Comparison of ENCODE assay signal across 8 mouse cellular contexts in genomic region chr11:106202123-106202465, GRCm38 (mm10). TPM values are rescaled to one million over a fixed set of nuclear protein-coding genes. Genes with fewer than 3 reads are reported as not detected.
DNase-seq lines count a peak whose midpoint lies in the region; ATAC-seq and TF ChIP-seq lines count a peak whose summit lies in the region.

Gene Strada, minus strand, starts transcription at chr11:106202168.

- no peak within 1 kb of the TSS for H3K4me2 ChIP-seq in kidney, postnatal 0 days (ENCODE audit: low read length)
- H3K4me2 ChIP-seq in intestine, embryonic 15.5 days (replicated peaks), result no peak within 1 kb of the TSS
- no peak within 1 kb of the TSS for H3K4me2 ChIP-seq in midbrain, embryonic 12.5 days (replicated peaks)

- TF ChIP-seq CTCF in kidney, postnatal 0 days (IDR thresholded peaks at IDR 0.05; ENCODE audit: low read depth), result no peak

- no peak for DNase-seq in kidney, postnatal 0 days (ENCODE audit: low spot score)
- no peak for DNase-seq in kidney, postnatal 36 days
- DNase-seq in MEL-GATA-1-ER (ENCODE audit: extremely low read depth, low read depth), result peak; percentile 23
- no peak for DNase-seq in forebrain, embryonic 10.5 days (ENCODE audit: extremely low spot score, low spot score)
- DNase-seq in c-Kit-positive CD71-positive TER-119-positive erythroid progenitor cells, embryonic 14.5 days (ENCODE audit: low spot score), result no peak

- no peak within 1 kb of the TSS for H3K4me3 ChIP-seq in kidney, postnatal 0 days (replicated peaks; ENCODE audit: low read depth, low read length)
- H3K4me3 ChIP-seq in forebrain, embryonic 10.5 days, result no peak within 1 kb of the TSS
- H3K4me3 ChIP-seq in intestine, embryonic 15.5 days (replicated peaks), result no peak within 1 kb of the TSS
- no peak within 1 kb of the TSS for H3K4me3 ChIP-seq in midbrain, embryonic 12.5 days

- no peaks in the 10 kb centered on the region for H3K9me3 ChIP-seq in kidney, postnatal 0 days (replicated peaks; ENCODE audit: low read length)
- H3K9me3 ChIP-seq in forebrain, embryonic 10.5 days, result no peaks in the 10 kb centered on the region
- H3K9me3 ChIP-seq in intestine, embryonic 15.5 days, result no peaks in the 10 kb centered on the region
- no peaks in the 10 kb centered on the region for H3K9me3 ChIP-seq in midbrain, embryonic 12.5 days

- H3K9ac ChIP-seq in kidney, postnatal 0 days (ENCODE audit: low read depth, low read length), result no peak within 1 kb of the TSS
- no peak within 1 kb of the TSS for H3K9ac ChIP-seq in intestine, embryonic 15.5 days
- H3K9ac ChIP-seq in midbrain, embryonic 12.5 days (replicated peaks), result no peak within 1 kb of the TSS

- no peaks in the 10 kb centered on the region for H3K4me1 ChIP-seq in kidney, postnatal 0 days (replicated peaks; ENCODE audit: insufficient read depth, low read length)
- H3K4me1 ChIP-seq in forebrain, embryonic 10.5 days, result no peaks in the 10 kb centered on the region
- no peaks in the 10 kb centered on the region for H3K4me1 ChIP-seq in intestine, embryonic 15.5 days (replicated peaks)
- no peaks in the 10 kb centered on the region for H3K4me1 ChIP-seq in midbrain, embryonic 12.5 days

- H3K27ac ChIP-seq in kidney, postnatal 0 days, result no peak within 1 kb of the TSS
- H3K27ac ChIP-seq in forebrain, embryonic 10.5 days, result no peak within 1 kb of the TSS
- no peak within 1 kb of the TSS for H3K27ac ChIP-seq in intestine, embryonic 15.5 days
- H3K27ac ChIP-seq in midbrain, embryonic 12.5 days (replicated peaks), result no peak within 1 kb of the TSS

- WGBS in kidney, postnatal 0 days, result 82% methylated on average over 5 of the region's 5 CpGs
- WGBS in forebrain, embryonic 10.5 days, result 88% methylated on average over 5 of the region's 5 CpGs
- 82% methylated on average over 5 of the region's 5 CpGs for WGBS in intestine, embryonic 15.5 days
- WGBS in midbrain, embryonic 12.5 days, result 85% methylated on average over 5 of the region's 5 CpGs

- peaks cover 38% of the 10 kb centered on the region for H3K36me3 ChIP-seq in kidney, postnatal 0 days (ENCODE audit: insufficient read depth, low read length)
- peaks cover 96% of the 10 kb centered on the region for H3K36me3 ChIP-seq in forebrain, embryonic 10.5 days (replicated peaks)
- peaks cover 43% of the 10 kb centered on the region for H3K36me3 ChIP-seq in intestine, embryonic 15.5 days
- peaks cover 76% of the 10 kb centered on the region for H3K36me3 ChIP-seq in midbrain, embryonic 12.5 days

- no peaks in the 10 kb centered on the region for H3K27me3 ChIP-seq in kidney, postnatal 0 days (ENCODE audit: insufficient read depth, low read length)
- no peaks in the 10 kb centered on the region for H3K27me3 ChIP-seq in forebrain, embryonic 10.5 days (ENCODE audit: poor library complexity, severe bottlenecking)
- H3K27me3 ChIP-seq in intestine, embryonic 15.5 days (replicated peaks), result no peaks in the 10 kb centered on the region
- H3K27me3 ChIP-seq in midbrain, embryonic 12.5 days, result no peaks in the 10 kb centered on the region

- no peak for ATAC-seq in kidney, postnatal 0 days (replicated peaks; ENCODE audit: low FRiP score, low read depth)
- no peak for ATAC-seq in intestine, embryonic 15.5 days
- no peak for ATAC-seq in midbrain, embryonic 12.5 days (ENCODE audit: low FRiP score, low read depth)
- ATAC-seq in megakaryocyte-erythroid progenitor cell, adult 5-6 weeks (replicated peaks; ENCODE audit: low FRiP score, low TSS enrichment, poor library complexity, severe bottlenecking), result no peak

RNA-seq across cellular contexts. Expression of gene Strada, which starts in this region (rescaled TPM):
- 19.9 and 21.6 TPM in 2 replicates for polyA plus RNA-seq in kidney, postnatal 0 days (2015; fragmentation: Nextera tagmentation; extraction: Ambion mirVana)
- 41.4 and 41.9 TPM in 2 replicates for polyA plus RNA-seq in forebrain, embryonic 10.5 days (2016; fragmentation: Nextera tagmentation; extraction: Ambion mirVana)
- 14.0 and 14.9 TPM in 2 replicates for polyA plus RNA-seq in intestine, embryonic 15.5 days (2015; fragmentation: Nextera tagmentation; extraction: Ambion mirVana)
- 33.6 and 40.9 TPM in 2 replicates for polyA plus RNA-seq in midbrain, embryonic 12.5 days (2016; fragmentation: Nextera tagmentation; extraction: Ambion mirVana)
- total RNA-seq in megakaryocyte-erythroid progenitor cell, adult 5-6 weeks (2014; fragmentation: Nextera tagmentation), result 20.3 and 29.6 TPM in 2 replicates
- 9.8 and 15.5 TPM in 2 replicates for total RNA-seq in megakaryocyte-erythroid progenitor cell, adult 5-6 weeks (2017)
